Mouse (Mus musculus): Measurements from ENCODE around the gene Mup17. TPM values are rescaled to one million over a fixed set of nuclear protein-coding genes. Genes with fewer than 3 reads are reported as not detected.
A peak's percentile ranks its signal among the peaks of the same experiment; 100 is the strongest.
"Not testable (repeated sequence)": the region's sequence is repeated elsewhere in the genome, so short reads cannot be mapped to it uniquely, and the experiment has no call there.

The Mup17 gene
- total RNA-seq (2021), result under 1 TPM in 1 of 2 experiments, not detected in 1; 0.56 TPM
- long read RNA-seq, experiment 1, result 0 reads
- long read RNA-seq, experiment 2, partial matches to known transcripts, result 1 of 2 reads
- long read RNA-seq, experiment 2, other reads (novel, unspliced or antisense), result 0 of 2 reads

DNA sequence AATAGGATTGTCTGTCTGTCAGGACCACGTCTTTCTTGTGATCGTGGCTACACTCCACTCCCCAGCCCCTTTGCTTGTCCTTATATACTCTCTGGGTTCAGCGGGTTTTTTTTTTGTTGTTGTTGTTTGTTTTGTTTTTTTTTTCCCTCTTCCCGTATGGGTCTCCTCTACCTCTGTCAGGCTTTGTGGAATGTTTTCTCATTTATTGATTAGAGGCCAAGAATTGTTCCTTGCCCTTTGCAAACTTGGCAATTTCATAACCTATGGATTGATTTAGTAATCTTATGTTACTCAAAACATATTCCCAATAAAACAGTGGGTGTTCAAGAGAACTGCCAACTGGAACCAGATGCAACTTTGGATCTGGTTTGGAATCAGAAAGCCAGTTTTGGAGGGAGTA is at the start of gene Mup17:
Gene Mup17 (minus strand): TSS at position 101 of the 400 bp plus-strand sequence.
- not testable (repeated sequence) for DNase-seq

DNA sequence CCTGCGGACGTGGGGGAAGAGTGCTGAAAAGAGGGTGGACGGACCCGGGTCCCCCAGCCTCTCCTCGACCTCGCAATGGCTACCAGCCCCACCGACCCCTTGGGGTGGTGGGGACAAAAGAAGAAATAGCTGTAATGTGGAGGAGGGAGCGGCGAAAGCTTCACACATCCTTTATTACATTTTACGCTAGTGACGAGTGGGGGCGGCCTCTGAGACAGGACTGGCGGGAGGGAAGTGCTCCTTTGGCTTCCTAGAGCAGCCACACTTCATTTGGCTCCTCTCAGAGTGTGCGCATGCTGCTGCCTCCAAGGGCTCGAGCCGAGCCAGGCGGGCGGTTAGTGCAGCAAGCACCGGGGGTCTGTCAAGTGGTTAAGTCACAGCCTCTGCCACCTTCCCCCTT is 24.1 kb downstream of the Mup17 start:
- DNase-seq, result not testable (repeated sequence)

DNA sequence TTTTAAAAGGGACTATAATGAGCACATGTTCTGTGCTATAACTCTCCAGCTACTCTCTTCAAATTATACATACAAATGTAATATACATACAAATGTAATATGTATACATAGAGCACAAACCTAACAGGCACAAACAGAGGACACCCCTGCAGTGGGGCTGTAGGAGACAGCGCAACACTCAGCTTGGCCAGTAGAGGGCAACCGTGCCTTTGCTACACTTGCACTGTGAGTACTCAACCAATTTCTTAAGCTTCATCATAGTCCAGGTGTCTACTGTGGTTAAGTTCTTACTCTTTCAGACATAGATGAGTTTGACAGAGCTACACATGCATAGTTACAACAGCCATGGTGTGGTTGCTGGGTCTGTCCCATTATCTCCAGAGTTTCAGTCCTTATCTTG is 39.8 kb downstream of the Mup17 start:
- DNase-seq, result peak; percentile 11 to 32

Other genes with a start within 250 kb of the Mup17 start
- not detected for gene Mup15, start 156.1 kb downstream of the Mup17 start, total RNA-seq (2021)
- gene Mup16, start 76.3 kb downstream of the Mup17 start, total RNA-seq (2021), result not detected
- gene Mup18, start 78.3 kb upstream of the Mup17 start, total RNA-seq (2021), result under 1 TPM; 0.40 to 0.96 TPM
- under 1 TPM in 1 of 2 experiments, not detected in 1; 0.99 TPM for gene Mup19, start 186.4 kb upstream of the Mup17 start, total RNA-seq (2021)
- gene Mup5, start 239.4 kb upstream of the Mup17 start, total RNA-seq (2021), result not detected